Mouse (Mus musculus) embryonic facial prominence, embryonic 15.5 days (tissue): Measurements from ENCODE around the gene Scn11a. TPM values are rescaled to one million over a fixed set of nuclear protein-coding genes. Genes with fewer than 3 reads are reported as not detected.

Source experiments
- ATAC-seq: fragments of 200-750 bp; cut with Nextera tagmentation; 2 replicates; pipeline ENCODE4 v1.8.0; 2017; ENCODE audit warnings: low read depth, moderate TSS enrichment; ENCODE audit not compliant: insufficient number of reproducible peaks, low FRiP score, low TSS enrichment
- H3K27ac ChIP-seq: fragments of 300-500 bp; sonication (generic); replicated peaks from 2 replicates; pipeline ENCODE4 v1.5.1; 2015; ENCODE audit warnings: mild to moderate bottlenecking, inconsistent platforms
- H3K27me3 ChIP-seq: fragments of 300-500 bp; sonication (generic); 2 replicates; pipeline ENCODE4 v1.6.1; 2015; ENCODE audit warnings: inconsistent platforms
- H3K36me3 ChIP-seq: fragments of 300-500 bp; sonication (generic); 2 replicates; pipeline ENCODE4 v1.6.1; 2015; ENCODE audit warnings: mild to moderate bottlenecking, inconsistent platforms
- H3K4me1 ChIP-seq: fragments of 300-500 bp; sonication (generic); 2 replicates; pipeline ENCODE4 v1.6.1; 2015; ENCODE audit warnings: inconsistent platforms
- H3K4me2 ChIP-seq: fragments of 300-500 bp; sonication (generic); replicated peaks from 2 replicates; pipeline ENCODE4 v1.6.1; 2015; ENCODE audit warnings: mild to moderate bottlenecking, inconsistent platforms
- H3K4me3 ChIP-seq: fragments of 300-500 bp; sonication (generic); replicated peaks from 2 replicates; pipeline ENCODE4 v1.5.1; 2015; ENCODE audit warnings: mild to moderate bottlenecking, inconsistent platforms
- H3K9ac ChIP-seq: fragments of 300-500 bp; sonication (generic); 2 replicates; pipeline ENCODE4 v1.6.1; 2015; ENCODE audit warnings: inconsistent platforms
- H3K9me3 ChIP-seq: fragments of 300-500 bp; sonication (generic); replicated peaks from 2 replicates; pipeline ENCODE4 v1.6.1; 2016; ENCODE audit warnings: inconsistent platforms
- WGBS: fragments of 180-500 bp; shearing (Covaris S2); methylation state at CpG from one replicate; pipeline ENCODE4 v1.1.7; 2015; 5-methylcytosine and 5-hydroxymethylcytosine counted together
- polyA plus RNA-seq: library from polyadenylated mRNA; unstranded; fragments of >200 nt; fragmentation: Nextera tagmentation; extraction: Ambion mirVana; gene quantifications from 2 replicates; pipeline ENCODE4 v1.2.1, GENCODE M21; 2015

Gene Scn11a
- polyA plus RNA-seq, result 0.04 and 0.08 TPM in 2 replicates

DNA sequence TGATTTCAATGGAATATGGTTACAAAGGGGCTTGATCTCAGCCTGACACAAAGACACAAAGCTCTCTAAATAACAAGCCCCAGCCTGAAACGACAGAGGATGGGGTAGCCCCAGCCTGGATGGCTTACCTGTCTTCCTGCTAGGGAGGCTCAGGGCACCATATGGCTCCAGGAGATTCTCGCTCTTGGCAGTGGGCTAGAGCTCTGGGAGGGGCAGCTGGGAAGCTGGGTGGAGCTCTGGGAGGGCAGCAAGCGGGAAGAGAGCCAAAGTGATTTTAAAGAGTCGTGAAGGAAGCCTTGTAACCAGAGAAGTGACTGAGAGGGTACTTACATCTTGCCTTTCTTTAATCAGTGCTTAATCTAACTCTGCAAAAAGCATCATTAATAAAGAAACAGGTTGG is at the start of gene Scn11a:
Scn11a (minus strand) TSS at position 160 of the 400 bp plus-strand sequence.
- Histone ChIP-seq H3K36me3 (no peaks in the 10 kb centered on the region), H3K4me2 (no peak within 1 kb of the TSS), H3K4me1 (peaks cover 5% of the 10 kb centered on the region; the same call in 1 of the 2 replicates), H3K27me3 (no peaks in the 10 kb centered on the region), H3K9me3 (no peaks in the 10 kb centered on the region), H3K9ac (no peak within 1 kb of the TSS), H3K27ac (no peak within 1 kb of the TSS), H3K4me3 (no peak within 1 kb of the TSS)
- no peak for ATAC-seq
- 29% methylated on average over 4 of the region's 4 CpGs for WGBS

DNA sequence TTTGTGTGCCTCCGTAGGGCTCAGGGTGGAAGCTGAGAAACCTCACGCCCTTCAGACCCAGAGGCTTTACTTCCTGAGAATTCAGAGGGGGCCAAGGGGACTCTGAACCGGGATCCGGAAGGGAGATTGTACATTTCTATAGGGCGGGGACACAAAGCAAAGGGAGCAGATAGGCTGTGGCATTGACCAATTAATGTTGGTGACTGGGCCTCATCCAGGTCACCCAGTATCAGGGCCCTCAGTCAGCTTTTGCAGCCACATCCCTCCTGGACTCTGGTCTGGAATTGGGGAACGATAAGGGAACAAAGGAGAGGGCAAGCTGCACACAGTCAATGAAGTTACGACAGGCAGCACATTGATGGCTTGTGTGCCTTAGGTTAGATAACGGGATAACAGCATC is 28.9 kb upstream of the Scn11a start:
- no peak overlapping the region for H3K4me2 ChIP-seq
- no peak overlapping the region for H3K4me3 ChIP-seq
- H3K9me3 ChIP-seq, result no peaks in the 10 kb centered on the region
- H3K9ac ChIP-seq, result no peak overlapping the region
- H3K27ac ChIP-seq, result no peak overlapping the region
- H3K27me3 ChIP-seq, result no peaks in the 10 kb centered on the region
- ATAC-seq, result no peak
- WGBS, result 47% methylated on average over 8 of the region's 8 CpGs
- 0 out of 2 replicates have a peak, but pooled peaks cover under 1% of the 10 kb centered on the region for H3K4me1 ChIP-seq
- no peaks in the 10 kb centered on the region for H3K36me3 ChIP-seq

DNA sequence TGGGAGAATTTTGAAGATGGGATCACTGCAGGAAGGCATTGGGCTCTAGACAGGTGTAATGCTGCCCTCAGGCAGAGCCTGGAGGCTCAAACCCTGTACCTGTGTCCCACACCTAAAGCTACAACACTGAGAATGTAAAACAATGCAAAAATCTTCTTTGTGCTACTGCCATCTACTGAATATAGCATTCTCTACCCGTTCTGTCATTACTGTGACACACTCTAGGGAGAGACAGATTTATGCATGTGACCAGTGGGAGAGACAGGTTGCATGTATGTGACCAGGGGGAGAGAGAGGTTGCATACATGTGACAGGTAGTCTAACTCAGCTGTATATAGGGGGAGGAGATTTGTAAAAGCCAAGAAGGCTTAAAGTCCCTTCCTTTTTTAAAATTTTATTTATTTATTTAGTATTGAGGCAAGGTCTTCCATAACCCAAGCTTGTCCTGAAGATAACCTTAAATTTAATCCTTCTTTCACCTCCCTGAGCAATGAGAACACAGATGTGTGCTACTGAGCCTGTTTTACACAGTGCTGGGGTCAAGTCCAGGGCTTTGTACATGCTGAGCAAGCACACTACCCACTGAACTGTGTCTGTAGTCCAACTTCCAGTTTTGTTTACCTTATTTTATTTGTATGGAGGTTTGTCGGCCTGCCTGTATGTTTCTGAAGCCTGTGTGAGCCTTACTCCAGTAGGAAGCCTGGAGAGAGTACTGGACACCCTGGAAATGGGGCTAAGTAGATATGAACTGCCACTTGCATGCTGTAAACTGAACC is 28.0 kb upstream of the Scn11a start:
- no peak overlapping the region for H3K4me3 ChIP-seq
- no peaks in the 10 kb centered on the region for H3K9me3 ChIP-seq
- no peak overlapping the region for H3K27ac ChIP-seq
- 0 out of 2 replicates have a peak, but pooled peaks cover 4% of the 10 kb centered on the region for H3K4me1 ChIP-seq
- 0 out of 2 replicates have a peak, but pooled peaks have one; percentile 20 for ATAC-seq
- H3K36me3 ChIP-seq, result no peaks in the 10 kb centered on the region
- H3K9ac ChIP-seq, result no peak overlapping the region
- H3K27me3 ChIP-seq, result no peaks in the 10 kb centered on the region
- H3K4me2 ChIP-seq, result no peak overlapping the region
- 75% methylated on average over 2 of the region's 2 CpGs for WGBS

DNA sequence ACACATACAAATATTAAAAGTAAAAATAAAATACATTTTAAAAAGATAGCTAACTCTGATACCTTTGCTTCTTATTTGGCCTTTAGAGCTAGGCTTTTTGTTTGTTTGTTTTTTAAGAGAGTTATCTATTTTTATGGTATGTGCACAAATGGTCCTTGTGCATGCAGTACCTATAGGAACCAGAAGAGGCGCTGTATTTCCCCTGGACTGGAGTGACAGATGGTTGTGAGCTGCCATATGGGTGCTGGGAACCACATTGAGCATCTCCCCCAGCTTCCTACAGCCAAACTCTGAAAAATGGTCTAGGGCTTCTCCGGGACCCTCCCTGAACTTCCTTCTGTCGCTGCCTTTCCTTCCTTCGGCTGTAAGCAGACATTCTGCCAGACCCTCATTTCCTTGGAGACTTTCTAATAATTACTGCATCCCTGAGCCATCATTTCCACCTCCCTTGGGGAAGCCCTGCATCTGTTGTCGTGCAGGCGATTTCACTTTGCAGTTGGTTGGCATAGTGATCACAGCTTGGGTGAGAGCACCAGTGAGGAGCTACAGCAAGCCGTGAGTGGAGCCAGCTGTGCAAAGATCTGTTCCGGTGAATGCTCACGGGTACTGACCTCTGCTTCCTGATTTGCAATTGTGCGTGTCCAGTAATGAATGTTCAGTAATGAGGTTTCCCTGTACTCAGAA is 27.2 kb upstream of the Scn11a start:
- Histone ChIP-seq H3K4me2 (no peak overlapping the region), H3K36me3 (no peaks in the 10 kb centered on the region), H3K9ac (no peak overlapping the region), H3K9me3 (no peaks in the 10 kb centered on the region), H3K4me3 (no peak overlapping the region), H3K4me1 (0 out of 2 replicates have a peak, but pooled peaks cover 4% of the 10 kb centered on the region), H3K27me3 (no peaks in the 10 kb centered on the region), H3K27ac (no peak overlapping the region)
- 68% methylated on average over 10 of the region's 10 CpGs for WGBS
- ATAC-seq, result no peak

DNA sequence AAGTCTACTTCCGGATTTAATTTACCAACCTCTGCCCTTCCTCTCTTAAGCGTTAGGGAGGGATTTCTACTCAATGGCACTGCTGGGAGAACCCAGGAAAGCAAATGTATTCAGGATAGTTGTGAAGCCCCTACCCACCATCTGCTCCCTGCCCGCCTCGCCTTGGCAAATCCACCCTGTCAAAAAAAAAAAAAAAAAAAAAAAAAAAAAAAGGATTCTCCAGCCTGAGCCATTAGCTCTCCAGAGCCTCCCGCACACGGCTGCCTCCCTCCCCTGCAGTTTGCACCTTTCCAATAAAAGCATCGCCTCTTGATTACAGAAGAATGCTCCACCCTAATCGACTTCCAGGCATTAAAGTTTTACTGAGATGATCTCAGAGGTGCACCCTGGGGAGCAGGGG is 24.0 kb upstream of the Scn11a start:
- H3K27me3 ChIP-seq, result no peaks in the 10 kb centered on the region
- H3K4me3 ChIP-seq, result no peak overlapping the region
- no peak for ATAC-seq
- H3K27ac ChIP-seq, result no peak overlapping the region
- 0 out of 2 replicates have a peak, but pooled peaks cover 4% of the 10 kb centered on the region for H3K4me1 ChIP-seq
- H3K4me2 ChIP-seq, result no peak overlapping the region
- H3K36me3 ChIP-seq, result no peaks in the 10 kb centered on the region
- WGBS, result 15% methylated on average over 8 of the region's 8 CpGs
- no peaks in the 10 kb centered on the region for H3K9me3 ChIP-seq
- no peak overlapping the region for H3K9ac ChIP-seq

DNA sequence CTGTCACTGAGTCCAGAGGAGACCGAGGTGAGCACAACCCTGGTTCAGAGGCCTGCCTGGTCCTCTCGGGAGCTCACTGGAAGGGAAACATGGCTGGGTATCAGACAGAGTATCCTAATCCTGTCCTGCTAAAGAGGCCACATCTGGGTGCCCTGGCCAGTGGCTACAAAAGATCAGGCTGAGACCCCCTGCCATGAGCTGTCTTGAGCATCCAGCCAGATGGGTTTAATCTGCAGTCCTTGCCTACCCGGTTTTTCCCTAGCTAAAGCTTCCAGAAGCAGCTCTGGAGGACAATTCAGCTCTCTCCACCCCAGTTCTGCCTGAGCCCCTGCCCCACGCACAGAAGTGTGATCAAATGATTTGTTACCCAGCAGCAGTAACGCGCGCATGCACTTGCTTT is 23.4 kb upstream of the Scn11a start:
- Histone ChIP-seq H3K27ac (no peak overlapping the region), H3K4me1 (0 out of 2 replicates have a peak, but pooled peaks cover 4% of the 10 kb centered on the region), H3K27me3 (no peaks in the 10 kb centered on the region), H3K9ac (no peak overlapping the region), H3K36me3 (no peaks in the 10 kb centered on the region), H3K4me2 (no peak overlapping the region), H3K4me3 (no peak overlapping the region), H3K9me3 (no peaks in the 10 kb centered on the region)
- 38% methylated on average over 7 of the region's 7 CpGs for WGBS
- no peak for ATAC-seq

DNA sequence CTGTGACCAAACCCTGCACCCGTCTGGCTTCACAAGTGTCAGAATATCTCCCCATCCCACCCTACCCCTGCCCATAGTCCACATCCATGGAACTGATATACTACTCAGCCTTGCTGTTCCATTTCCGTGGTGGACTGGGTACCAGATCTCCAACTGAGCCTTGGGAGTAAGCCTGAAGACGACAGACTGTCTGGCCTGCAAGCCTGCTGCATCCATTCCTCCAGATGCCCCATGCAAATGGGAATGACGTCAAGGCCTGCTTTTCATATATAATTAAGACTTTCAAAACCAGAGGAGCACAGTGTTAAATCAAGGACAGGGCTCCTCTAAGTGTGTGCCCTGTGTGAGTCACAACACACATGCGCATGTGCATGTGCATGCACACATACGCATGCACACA is 21.9 kb upstream of the Scn11a start:
- ATAC-seq, result no peak
- H3K4me2 ChIP-seq, result no peak overlapping the region
- H3K9me3 ChIP-seq, result no peaks in the 10 kb centered on the region
- H3K36me3 ChIP-seq, result no peaks in the 10 kb centered on the region
- H3K27me3 ChIP-seq, result no peaks in the 10 kb centered on the region
- H3K4me1 ChIP-seq, result 0 out of 2 replicates have a peak, but pooled peaks cover 4% of the 10 kb centered on the region
- H3K4me3 ChIP-seq, result no peak overlapping the region
- H3K27ac ChIP-seq, result no peak overlapping the region
- no peak overlapping the region for H3K9ac ChIP-seq
- WGBS, result 57% methylated on average over 6 of the region's 6 CpGs

DNA sequence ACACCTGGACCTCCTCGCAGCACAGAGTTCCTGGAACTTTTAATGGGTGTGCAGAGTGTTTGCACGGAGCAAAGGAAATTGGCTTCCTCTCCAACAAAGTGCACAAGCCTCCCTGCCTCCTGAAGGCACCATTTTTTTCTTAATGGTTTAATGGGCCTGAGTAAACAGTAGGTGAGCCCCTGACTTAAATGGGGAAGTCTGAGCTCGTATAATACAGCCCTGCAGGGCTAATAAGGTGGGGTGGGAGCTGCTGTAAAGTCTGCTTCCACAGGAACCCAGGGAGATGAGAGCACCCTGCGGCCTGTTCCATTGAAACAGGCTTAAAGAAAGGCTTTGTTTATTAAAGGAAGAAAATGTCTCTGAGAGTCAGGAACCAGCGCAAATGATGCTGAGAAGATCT is 19.5 kb upstream of the Scn11a start:
- Histone ChIP-seq H3K9ac (no peak overlapping the region), H3K27me3 (no peaks in the 10 kb centered on the region), H3K9me3 (no peaks in the 10 kb centered on the region), H3K36me3 (no peaks in the 10 kb centered on the region), H3K4me3 (no peak overlapping the region), H3K4me1 (0 out of 2 replicates have a peak, but pooled peaks cover 4% of the 10 kb centered on the region), H3K4me2 (no peak overlapping the region), H3K27ac (no peak overlapping the region)
- no peak for ATAC-seq
- 36% methylated on average over 5 of the region's 5 CpGs for WGBS

DNA sequence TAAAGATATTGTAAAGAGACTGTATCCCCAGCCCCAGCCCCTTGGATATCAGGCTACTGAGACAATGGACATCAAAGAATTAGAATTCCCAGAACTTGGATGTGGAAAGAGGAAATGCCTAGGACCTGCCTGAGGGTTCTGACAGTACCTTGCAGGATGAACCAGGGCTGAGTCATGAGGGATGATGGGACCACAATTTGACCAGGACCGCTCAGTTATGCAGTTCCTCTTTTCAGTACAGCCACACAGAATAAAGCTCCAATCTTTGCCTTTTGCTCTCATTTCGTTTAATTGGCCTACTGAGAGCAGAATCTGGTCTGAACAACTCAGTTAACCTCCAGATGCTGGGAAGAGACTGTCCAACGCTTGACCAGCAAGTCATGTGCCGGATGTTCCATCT is 18.3 kb upstream of the Scn11a start:
- Histone ChIP-seq H3K4me3 (no peak overlapping the region), H3K9me3 (no peaks in the 10 kb centered on the region), H3K4me2 (no peak overlapping the region), H3K4me1 (no peaks in the 10 kb centered on the region), H3K27me3 (no peaks in the 10 kb centered on the region), H3K9ac (no peak overlapping the region), H3K36me3 (no peaks in the 10 kb centered on the region), H3K27ac (no peak overlapping the region)
- no peak for ATAC-seq
- 88% methylated on average over 4 of the region's 4 CpGs for WGBS

DNA sequence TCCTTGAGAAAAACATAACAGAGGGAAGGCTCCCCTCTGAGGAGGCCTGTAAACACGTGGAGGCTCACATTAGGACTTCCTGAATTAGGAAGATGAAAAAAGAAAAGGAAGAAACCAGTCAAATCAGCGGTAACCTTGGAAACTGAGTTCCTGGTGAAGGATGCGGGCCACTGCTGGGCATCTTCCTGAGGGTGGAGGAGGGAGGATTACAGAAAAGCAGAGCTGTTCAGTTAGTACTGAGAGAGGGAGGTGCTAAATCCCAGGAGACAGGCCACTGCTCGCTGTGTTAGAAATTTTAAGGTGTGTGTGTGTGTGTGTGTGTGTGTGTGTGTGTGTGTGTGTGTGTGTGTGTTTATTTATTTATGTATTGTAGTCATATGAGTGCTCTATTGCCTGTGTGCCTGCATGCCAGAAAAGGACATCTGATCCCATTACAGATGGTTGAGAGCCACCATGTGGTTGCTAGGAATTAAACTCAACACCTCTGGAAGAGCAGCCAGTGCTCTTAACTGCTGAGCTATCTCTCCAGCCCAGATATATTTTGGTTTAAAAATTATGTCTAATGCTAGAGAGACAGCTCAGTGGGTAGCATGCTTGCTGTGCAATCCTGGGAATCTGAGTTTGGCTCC is 17.4 kb upstream of the Scn11a start:
- no peak overlapping the region for H3K27ac ChIP-seq
- no peak overlapping the region for H3K4me3 ChIP-seq
- H3K27me3 ChIP-seq, result no peaks in the 10 kb centered on the region
- no peak overlapping the region for H3K4me2 ChIP-seq
- 17% methylated on average over 4 of the region's 4 CpGs for WGBS
- no peaks in the 10 kb centered on the region for H3K4me1 ChIP-seq
- ATAC-seq, result no peak
- no peak overlapping the region for H3K9ac ChIP-seq
- no peaks in the 10 kb centered on the region for H3K36me3 ChIP-seq
- no peaks in the 10 kb centered on the region for H3K9me3 ChIP-seq

DNA sequence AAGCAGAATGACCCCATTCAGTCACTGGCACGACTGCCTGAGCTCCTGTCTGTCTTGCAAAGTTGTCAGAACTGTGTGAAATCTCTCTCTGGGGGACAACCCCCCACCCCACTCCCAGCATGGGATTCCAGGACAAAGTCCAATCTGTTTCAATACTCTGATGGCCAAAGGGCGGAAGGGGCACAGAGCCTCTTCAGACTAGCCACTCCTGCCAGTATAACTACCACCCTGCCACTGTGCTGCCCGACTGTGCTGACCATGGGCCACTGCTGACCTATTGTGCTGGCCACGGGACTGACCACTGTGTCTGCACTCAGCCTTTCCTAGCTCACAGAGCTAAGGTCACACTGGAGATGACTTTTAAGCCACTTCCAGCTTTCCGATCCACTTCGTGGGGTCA is 16.8 kb upstream of the Scn11a start:
- no peak overlapping the region for H3K4me3 ChIP-seq
- no peak overlapping the region for H3K9ac ChIP-seq
- no peak overlapping the region for H3K27ac ChIP-seq
- no peaks in the 10 kb centered on the region for H3K27me3 ChIP-seq
- no peaks in the 10 kb centered on the region for H3K9me3 ChIP-seq
- no peaks in the 10 kb centered on the region for H3K4me1 ChIP-seq
- no peak for ATAC-seq
- 37% methylated on average over 6 of the region's 6 CpGs for WGBS
- H3K4me2 ChIP-seq, result no peak overlapping the region
- no peaks in the 10 kb centered on the region for H3K36me3 ChIP-seq
